Mouse (Mus musculus): ENCODE measurements around the gene Tmem178b.

The Tmem178b gene

GRCm38 (mm10) chr6:39872901-39873591 is at the start of gene Tmem178b:
Gene Tmem178b (plus strand): TSS chr6:39873271.
- DNase-seq, result peak in 1 of 2 experiments; percentile 40

DNA sequence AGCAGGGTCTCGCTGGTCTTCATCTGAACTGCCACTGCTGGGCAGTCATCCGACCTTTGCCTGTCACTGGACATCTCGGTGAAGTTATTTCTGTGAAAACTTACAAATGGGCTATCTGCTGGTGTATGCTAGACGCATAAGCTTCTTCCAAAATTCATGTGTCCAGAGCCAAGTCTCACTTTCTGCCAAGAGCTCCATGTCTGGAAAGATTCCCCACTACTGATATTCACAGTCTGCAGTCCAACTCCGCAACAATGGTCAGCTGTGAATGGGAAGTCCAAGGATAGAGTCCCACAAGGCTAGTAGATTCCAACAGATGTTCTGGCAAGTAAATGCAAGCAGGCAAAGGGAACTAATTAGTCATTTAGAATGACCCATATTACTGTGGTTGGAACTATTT is 44.3 kb upstream of the Tmem178b start:
- DNase-seq, result no peak

DNA sequence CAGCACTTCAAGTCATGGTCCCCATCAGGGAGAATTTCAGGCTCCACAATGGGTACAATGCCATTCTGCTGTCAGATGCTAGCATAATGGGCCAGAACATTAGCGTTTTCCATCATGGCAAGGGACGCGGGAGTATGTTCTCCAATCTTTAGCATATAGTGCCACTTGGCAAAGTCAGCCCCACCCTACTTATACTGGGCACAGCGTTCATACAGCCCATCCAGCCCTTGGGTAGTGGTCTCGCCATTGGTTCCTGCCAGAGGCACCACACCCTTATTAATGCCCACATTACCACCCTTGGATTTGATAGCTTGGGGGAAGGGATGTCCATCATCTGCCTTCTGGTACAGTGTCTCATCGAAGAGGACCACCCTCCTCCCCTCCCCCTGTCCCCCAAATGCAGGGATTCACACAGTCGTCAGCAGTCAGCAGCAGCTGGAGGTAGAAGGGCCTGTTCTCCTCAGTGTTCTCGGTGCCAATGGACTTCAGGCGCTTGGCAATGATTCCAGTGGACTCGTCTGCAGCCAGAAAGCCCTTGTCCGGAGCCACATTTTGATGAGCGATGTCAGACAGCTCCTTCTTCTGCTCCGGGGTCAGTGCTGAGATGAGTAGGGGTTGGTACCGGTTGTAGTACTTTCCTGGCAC is 29.3 kb upstream of the Tmem178b start:
- peak in 1 of 2 experiments; percentile 2 for DNase-seq

DNA sequence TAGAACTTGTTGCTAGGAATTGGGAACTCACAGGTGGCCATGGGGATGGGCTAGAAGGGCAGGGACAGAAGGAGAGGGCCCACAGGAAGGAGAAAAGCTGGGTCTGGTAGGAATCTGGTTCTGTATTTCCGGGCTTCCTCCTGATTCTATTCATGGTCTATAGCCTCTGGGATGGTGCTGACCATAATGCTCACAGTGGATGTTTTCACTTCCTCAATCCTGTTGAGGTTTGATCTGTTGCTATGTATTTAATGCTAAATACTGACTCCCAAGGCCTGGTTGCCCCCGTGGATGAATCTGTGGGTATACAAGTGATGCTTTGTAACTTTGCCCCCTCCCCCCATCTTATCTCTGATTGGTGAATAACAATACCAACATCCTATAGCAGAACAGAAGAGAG is 25.5 kb upstream of the Tmem178b start:
- DNase-seq, result no peak

DNA sequence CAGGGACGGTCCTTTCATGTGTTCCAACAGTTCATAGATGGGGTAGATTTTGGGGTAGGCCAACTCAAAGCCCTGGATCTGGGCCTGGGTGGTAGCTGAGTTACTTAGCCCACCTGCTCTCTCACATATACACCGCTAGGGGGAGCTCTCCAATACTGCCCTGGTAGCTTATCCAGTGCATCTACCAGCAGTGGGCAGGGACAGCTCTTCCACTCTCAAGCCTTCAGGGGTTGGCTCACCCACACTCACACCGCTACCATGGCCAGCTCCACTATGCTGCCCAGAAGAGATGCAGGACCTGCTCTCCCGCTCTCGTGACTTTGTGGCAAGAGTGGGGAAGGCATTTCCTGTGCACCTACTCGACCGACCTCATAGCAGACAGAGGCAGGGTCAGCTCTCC is 24.3 kb upstream of the Tmem178b start:
- peak in 1 of 2 experiments; percentile 10 for DNase-seq

- DNase-seq, result no peak
Observed at GRCm38 (mm10) chr6:39849667-39850066, 23.4 kb upstream of the Tmem178b start.

GRCm38 (mm10) chr6:39870271-39871135 is 2.6 kb upstream of the Tmem178b start:
- peak in 1 of 2 experiments; percentile 43 for DNase-seq

GRCm38 (mm10) chr6:39871381-39872305 is 1.4 kb upstream of the Tmem178b start:
- DNase-seq, result peak; percentile 34 to 77

- peak in 1 of 2 experiments; percentile 23 for DNase-seq
Observed at GRCm38 (mm10) chr6:39872306-39872900, 668 bp upstream of the Tmem178b start.

DNA sequence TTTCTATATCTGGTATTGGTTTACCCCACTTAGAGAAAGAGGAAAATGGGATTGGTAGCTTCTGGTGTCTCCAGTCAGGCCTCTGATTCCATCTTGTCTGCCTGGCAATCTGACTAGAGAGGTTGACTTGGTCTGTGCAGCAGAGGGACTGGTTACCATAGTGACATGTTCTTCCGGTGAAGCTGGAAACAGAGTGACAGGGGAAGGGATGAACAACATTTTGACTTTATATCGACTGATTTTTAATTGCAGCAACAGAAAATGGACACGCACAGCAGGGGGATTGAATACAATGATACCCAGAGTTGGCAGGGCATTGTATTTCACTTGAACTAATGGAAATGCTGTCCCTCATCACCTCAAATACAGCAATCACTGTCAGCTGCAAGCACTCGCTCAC is 2.1 kb downstream of the Tmem178b start:
- DNase-seq, result no peak

DNA sequence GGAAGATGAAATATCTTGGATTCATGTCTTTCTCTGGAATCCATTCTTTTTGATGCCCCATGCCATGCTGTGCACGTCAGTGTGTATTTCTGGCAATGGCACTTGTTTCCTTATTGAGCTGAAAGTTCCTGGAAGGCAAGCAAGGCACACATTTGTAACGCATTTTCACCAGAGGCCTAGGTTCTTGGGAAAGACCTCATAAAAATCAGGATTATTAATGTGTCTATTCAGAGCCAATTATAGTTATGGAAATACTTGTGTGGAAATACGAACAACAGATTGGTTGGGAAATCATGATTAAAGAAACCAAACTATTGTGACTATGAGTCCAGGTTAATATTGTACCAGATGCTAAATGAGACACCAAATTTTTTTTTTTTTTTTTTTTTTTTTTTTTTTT is 3.4 kb downstream of the Tmem178b start:
- DNase-seq, result no peak

- no peak for DNase-seq
Observed at GRCm38 (mm10) chr6:39890811-39891210, 17.7 kb downstream of the Tmem178b start.

DNA sequence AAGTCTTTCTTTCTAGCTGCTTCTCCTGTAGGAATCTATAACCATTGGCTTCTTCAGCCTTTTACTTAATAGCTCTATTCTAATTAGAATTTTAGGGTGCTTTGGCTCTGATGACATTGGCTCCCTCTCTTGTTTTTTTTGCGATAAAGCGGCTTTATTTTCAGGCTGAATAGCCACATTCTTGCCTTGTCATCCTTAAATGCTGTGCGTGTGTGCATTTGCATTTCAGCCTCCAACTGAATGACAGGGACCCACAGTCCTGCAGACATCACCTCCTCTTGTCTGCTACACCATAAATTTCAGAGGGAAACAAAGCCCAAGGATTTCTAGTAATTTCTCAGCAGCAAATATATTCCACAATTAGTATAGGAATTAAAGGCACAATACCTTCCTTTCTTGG is 23.4 kb downstream of the Tmem178b start:
- DNase-seq, result no peak

DNA sequence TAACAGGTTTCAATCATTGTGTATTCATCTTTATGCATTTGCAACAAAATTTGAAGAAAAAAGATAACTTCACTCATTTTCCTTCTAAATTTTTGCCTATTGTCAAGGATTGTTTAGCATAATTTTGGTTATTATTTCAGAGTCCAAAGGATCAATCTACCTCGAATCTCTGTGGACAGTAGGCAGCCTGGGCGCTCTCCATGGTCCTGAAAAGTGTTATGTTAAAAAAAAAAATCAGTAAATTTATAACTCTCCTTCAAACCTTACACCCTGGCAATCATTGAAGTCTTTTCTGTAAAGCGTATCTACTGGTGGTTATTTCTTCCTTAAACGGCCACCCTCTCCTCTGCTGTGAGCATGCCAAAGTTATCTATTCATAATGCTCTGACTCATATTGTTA is 26.2 kb downstream of the Tmem178b start:
- DNase-seq, result peak; percentile 10 to 68

DNA sequence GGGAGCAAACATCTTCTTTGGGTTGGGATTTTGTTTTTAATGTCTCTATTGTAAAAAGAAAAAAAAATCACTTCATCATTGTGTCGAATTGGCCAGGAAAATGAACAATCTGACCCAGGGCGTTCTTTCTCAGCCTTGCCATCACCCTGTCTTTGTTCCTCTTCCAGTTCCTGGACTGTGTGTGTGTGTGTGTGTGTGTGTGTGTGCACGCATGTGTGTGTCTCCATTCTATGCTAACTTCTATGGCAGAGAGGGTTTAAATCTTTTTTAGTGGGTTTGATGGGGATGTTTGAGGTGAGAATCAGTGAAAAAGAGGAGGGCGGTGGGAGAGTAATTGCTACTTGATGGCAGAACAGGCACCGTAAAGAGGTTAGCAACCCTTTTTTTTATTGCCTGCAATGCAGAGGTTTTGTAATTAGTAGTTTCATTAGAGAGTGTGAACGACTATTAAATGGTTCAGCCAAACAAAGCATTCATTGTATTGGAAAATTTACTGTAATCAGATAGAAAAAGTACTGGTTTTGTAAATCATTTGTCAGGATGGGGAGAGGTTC is 30.2 kb downstream of the Tmem178b start:
- no peak for DNase-seq

GRCm38 (mm10) chr6:39903845-39904244 is 30.8 kb downstream of the Tmem178b start:
- DNase-seq, result no peak

DNA sequence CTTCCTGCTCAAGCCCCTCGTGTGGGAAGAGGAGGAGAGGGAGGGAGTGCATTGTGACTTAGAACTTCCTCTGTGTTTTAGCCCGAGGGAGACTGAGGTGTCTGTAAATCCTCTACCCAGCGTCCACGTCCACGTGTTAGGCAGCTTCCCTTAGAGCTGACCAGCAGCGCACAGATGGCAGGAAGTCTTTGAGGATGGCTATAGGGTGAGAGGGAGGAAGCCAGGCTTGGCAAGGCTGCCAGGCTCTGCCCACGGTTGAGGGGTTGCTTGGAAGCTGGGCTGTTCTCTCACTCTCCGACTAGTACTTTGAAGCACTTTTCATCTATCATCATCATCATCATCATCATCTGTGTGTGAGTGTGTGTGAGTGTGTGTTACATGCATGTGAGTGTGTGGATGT is 41.9 kb downstream of the Tmem178b start:
- DNase-seq, result no peak

GRCm38 (mm10) chr6:39915636-39916281 is 42.7 kb downstream of the Tmem178b start:
- DNase-seq, result no peak

GRCm38 (mm10) chr6:39916514-39916913 is 43.4 kb downstream of the Tmem178b start:
- no peak for DNase-seq

DNA sequence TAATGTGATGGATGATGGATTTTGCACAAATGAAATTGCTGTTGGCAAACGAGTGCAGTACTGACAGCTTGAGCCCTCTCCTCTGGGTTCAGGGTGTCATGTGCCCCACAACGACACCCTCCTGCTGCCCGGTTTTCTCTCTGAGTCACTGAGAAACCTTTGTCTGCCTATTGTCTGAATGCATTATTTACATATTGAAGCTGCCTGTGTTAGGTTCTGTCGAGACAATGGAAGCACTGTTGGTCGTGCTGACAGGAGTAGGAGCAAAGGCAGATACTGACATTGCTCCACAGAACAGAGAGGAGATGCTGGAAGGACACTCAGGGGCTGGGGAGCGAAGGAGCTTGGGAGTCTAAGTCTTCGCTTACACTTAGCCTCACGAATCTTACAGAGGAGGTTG is 44.2 kb downstream of the Tmem178b start:
- DNase-seq, result no peak

- DNase-seq, result no peak
Observed at GRCm38 (mm10) chr6:39917729-39918128, 44.7 kb downstream of the Tmem178b start.

All from kidney, postnatal 36 days (tissue).